Mouse (Mus musculus) E14TG2a.4 (cell line): ENCODE measurements around the gene Vegfa.

Experiments
- H3K27me3 ChIP-seq: 2 replicates; pipeline ENCODE4 v1.6.1; 2014; ENCODE audit warnings: low read length, control low read depth; ENCODE audit not compliant: insufficient read depth
- H3K36me3 ChIP-seq: 2 replicates; pipeline ENCODE4 v1.6.1; 2014; ENCODE audit warnings: low read length, control low read depth; ENCODE audit not compliant: insufficient read depth
- H3K4me1 ChIP-seq: replicated peaks from 2 replicates; pipeline ENCODE4 v1.6.1; 2014; ENCODE audit warnings: low read depth, low read length, control low read depth
- H3K4me3 ChIP-seq: replicated peaks from 2 replicates; pipeline ENCODE4 v1.5.1; 2014; ENCODE audit warnings: mild to moderate bottlenecking, low read length
- H3K9me3 ChIP-seq: 2 replicates; pipeline ENCODE4 v1.6.1; 2014; ENCODE audit warnings: low read length, control low read depth
- CTCF ChIP-seq: conservative IDR thresholded peaks from 2 replicates; pipeline ENCODE4 v1.5.1; 2014; ENCODE audit warnings: low read length
- NANOG ChIP-seq: IDR thresholded peaks from 2 replicates; pipeline ENCODE4 v1.6.1; 2014; ENCODE audit warnings: borderline replicate concordance, low read length, mixed read lengths
- POU5F1 ChIP-seq: IDR thresholded peaks from 2 replicates; pipeline ENCODE4 v1.6.1; 2014; ENCODE audit warnings: low read length, borderline replicate concordance

Gene Vegfa

DNA sequence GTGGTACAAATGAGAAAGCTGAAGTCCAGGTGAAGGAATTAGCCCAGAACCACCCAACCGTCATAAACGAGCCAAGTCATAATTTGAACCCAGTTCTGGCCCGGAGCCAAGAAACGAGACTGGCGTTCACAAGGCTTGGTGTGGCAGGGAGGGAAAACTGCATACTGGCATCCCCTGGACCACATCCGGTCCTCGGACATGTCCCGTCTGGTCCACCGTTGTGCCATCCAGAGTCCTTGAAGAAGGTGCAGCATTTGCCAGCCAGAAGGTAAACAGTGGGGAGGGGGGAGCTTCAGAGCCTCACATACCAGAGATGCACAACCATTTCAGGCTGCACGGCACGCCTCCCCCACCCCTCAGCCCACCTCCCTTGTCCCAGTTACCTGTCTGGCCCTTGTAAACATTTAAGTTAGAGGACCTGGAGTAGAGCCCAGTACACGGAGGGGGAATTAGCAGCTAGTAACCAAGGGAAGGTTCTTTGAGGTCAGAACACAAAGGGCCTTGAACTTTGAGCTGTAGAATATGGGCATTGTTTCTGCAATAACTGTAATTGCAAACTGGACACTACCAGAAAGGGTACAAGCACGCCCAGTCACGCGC is 27.2 kb upstream of the Vegfa start:
- TF ChIP-seq POU5F1 (no peak), NANOG (no peak), CTCF (no peak)
- Histone ChIP-seq H3K27me3 (peaks cover 10% of the 10 kb centered on the region; the same call in 1 of the 2 replicates), H3K9me3 (no peaks in the 10 kb centered on the region), H3K4me3 (no peak overlapping the region), H3K4me1 (peaks cover 26% of the 10 kb centered on the region), H3K36me3 (no peaks in the 10 kb centered on the region)

- no peaks in the 10 kb centered on the region for H3K36me3 ChIP-seq
- H3K9me3 ChIP-seq, result no peaks in the 10 kb centered on the region
- H3K27me3 ChIP-seq, result peaks cover 8% of the 10 kb centered on the region; the same call in 1 of the 2 replicates
- H3K4me3 ChIP-seq, result no peak overlapping the region
- peaks cover 33% of the 10 kb centered on the region for H3K4me1 ChIP-seq
- no peak for TF ChIP-seq CTCF
- TF ChIP-seq POU5F1, result no peak
- no peak for TF ChIP-seq NANOG
Observed at GRCm38 (mm10) chr17:46056288-46056687, 24.1 kb upstream of the Vegfa start.

DNA sequence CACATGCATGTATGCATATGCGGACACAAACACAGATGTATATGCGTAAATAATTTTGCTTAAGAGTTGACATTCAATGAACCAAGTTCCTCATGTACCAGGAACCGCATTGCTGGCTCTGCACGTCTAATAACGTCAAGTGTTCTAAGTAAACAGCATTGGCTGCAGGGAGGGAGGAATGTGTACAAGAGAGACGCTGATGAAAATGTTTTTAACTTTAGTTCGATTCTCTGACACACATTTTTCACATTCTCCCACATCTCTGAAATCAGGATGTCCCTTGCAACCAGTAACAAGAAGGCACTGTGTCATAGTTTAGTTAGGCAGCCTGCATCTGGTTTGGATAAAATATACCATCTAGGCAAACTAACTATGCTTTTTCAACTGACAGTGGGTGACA is 23.6 kb upstream of the Vegfa start:
- H3K4me3 ChIP-seq, result no peak overlapping the region
- no peaks in the 10 kb centered on the region for H3K36me3 ChIP-seq
- H3K4me1 ChIP-seq, result peaks cover 39% of the 10 kb centered on the region
- TF ChIP-seq NANOG (no peak), CTCF (no peak), POU5F1 (no peak)
- H3K27me3 ChIP-seq, result peaks cover 12% of the 10 kb centered on the region; the same call in 1 of the 2 replicates
- H3K9me3 ChIP-seq, result no peaks in the 10 kb centered on the region

DNA sequence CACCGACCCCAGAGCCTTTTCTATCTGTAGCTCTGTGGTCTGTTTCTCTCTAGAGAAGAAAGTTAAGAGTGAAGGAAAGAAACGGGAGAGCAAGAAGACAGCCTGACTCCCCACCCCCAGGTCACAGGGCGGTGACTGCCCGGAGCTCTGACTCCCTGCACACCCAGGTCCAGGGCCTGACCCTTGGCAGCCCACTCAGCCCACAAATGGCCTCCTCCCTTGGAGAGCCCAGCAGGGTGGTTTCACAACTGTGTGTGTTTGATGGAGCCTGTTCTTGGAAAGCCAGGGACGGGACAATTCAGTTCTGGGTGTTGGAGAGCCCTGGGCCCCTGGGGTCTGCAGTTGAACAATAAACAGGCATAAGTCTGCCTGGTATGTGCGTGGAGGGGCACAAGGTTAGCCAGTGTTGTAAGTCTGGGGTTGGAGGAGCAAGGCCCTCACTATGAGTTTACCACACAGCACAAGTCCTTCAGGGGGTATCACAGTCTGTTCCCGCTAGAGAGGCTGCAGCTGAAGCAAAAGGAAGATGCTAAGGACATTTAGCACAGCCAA is 21.2 kb upstream of the Vegfa start:
- H3K27me3 ChIP-seq, result peaks cover 26% of the 10 kb centered on the region
- H3K4me3 ChIP-seq, result no peak overlapping the region
- no peaks in the 10 kb centered on the region for H3K36me3 ChIP-seq
- TF ChIP-seq NANOG (no peak), POU5F1 (no peak), CTCF (no peak)
- peaks cover 36% of the 10 kb centered on the region for H3K4me1 ChIP-seq
- H3K9me3 ChIP-seq, result no peaks in the 10 kb centered on the region

DNA sequence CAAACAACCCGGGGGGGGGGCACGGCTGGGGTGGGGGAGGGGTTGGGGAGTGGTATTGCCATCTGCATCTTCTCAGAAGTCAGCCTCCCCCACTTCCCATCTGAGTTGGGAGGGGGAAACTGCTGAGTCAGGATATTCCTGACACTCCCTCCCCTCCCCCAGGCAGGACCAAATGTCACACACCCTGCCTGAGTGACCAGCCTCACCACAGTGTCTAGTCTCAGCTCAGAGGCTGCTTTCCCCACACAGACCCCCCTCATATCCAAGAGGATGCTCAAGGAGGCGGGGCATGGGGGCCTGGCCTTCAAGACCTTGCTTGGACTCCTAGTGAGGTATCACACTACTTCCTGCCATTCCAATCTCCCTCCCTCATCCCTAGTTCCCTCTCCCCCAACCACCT is 20.0 kb upstream of the Vegfa start:
- TF ChIP-seq POU5F1 (no peak), CTCF (no peak), NANOG (no peak)
- no peak overlapping the region for H3K4me3 ChIP-seq
- peaks cover 36% of the 10 kb centered on the region for H3K4me1 ChIP-seq
- H3K36me3 ChIP-seq, result no peaks in the 10 kb centered on the region
- no peaks in the 10 kb centered on the region for H3K9me3 ChIP-seq
- peaks cover 26% of the 10 kb centered on the region for H3K27me3 ChIP-seq

- peaks cover 33% of the 10 kb centered on the region for H3K4me1 ChIP-seq
- no peak overlapping the region for H3K4me3 ChIP-seq
- H3K27me3 ChIP-seq, result peaks cover 26% of the 10 kb centered on the region
- no peak for TF ChIP-seq NANOG
- TF ChIP-seq POU5F1, result no peak
- TF ChIP-seq CTCF, result no peak
- no peaks in the 10 kb centered on the region for H3K36me3 ChIP-seq
- no peaks in the 10 kb centered on the region for H3K9me3 ChIP-seq
Observed at GRCm38 (mm10) chr17:46051356-46051755, 19.2 kb upstream of the Vegfa start.

GRCm38 (mm10) chr17:46049567-46049966 is 17.4 kb upstream of the Vegfa start:
- TF ChIP-seq NANOG, result no peak
- no peak for TF ChIP-seq CTCF
- no peak for TF ChIP-seq POU5F1

GRCm38 (mm10) chr17:46048184-46048583 is 16.0 kb upstream of the Vegfa start:
- no peaks in the 10 kb centered on the region for H3K9me3 ChIP-seq
- H3K27me3 ChIP-seq, result peaks cover 19% of the 10 kb centered on the region
- peaks cover 34% of the 10 kb centered on the region for H3K4me1 ChIP-seq
- no peaks in the 10 kb centered on the region for H3K36me3 ChIP-seq
- TF ChIP-seq CTCF, result peak; percentile 76
- no peak for TF ChIP-seq NANOG
- H3K4me3 ChIP-seq, result no peak overlapping the region

More at GRCm38 (mm10) chr17:46049567-46049966, 17.4 kb upstream of the Vegfa start:
- Histone ChIP-seq H3K4me1 (peaks cover 33% of the 10 kb centered on the region), H3K9me3 (no peaks in the 10 kb centered on the region), H3K4me3 (no peak overlapping the region), H3K27me3 (peaks cover 26% of the 10 kb centered on the region), H3K36me3 (no peaks in the 10 kb centered on the region)

DNA sequence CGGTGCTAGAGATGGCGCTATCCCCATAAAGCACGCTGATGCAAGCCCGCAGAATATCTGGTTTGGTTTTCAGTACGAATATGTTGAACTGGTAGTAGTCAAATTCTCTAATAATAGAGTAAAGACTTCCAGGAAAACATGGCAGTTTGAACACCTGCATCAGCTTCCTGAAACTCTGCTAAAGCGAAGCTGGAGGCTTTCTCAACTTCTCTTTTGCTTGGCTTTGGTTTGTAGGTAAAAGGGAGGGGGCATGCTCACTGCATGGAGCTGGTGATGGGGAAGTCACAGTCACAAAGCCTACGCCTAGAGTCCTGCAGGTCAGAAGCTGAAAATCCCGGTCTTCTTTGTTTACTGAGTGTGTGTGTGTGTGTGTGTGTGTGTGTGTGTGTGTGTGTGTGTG is 13.6 kb upstream of the Vegfa start:
- no peak overlapping the region for H3K4me3 ChIP-seq
- H3K36me3 ChIP-seq, result no peaks in the 10 kb centered on the region
- TF ChIP-seq POU5F1, result no peak
- TF ChIP-seq CTCF, result no peak
- TF ChIP-seq NANOG, result no peak

More for the DNA sequence above, 13.6 kb upstream of the Vegfa start:
- Histone ChIP-seq H3K27me3 (peaks cover 18% of the 10 kb centered on the region), H3K4me1 (peaks cover 34% of the 10 kb centered on the region), H3K9me3 (no peaks in the 10 kb centered on the region)
